In the genomic region with DNA sequence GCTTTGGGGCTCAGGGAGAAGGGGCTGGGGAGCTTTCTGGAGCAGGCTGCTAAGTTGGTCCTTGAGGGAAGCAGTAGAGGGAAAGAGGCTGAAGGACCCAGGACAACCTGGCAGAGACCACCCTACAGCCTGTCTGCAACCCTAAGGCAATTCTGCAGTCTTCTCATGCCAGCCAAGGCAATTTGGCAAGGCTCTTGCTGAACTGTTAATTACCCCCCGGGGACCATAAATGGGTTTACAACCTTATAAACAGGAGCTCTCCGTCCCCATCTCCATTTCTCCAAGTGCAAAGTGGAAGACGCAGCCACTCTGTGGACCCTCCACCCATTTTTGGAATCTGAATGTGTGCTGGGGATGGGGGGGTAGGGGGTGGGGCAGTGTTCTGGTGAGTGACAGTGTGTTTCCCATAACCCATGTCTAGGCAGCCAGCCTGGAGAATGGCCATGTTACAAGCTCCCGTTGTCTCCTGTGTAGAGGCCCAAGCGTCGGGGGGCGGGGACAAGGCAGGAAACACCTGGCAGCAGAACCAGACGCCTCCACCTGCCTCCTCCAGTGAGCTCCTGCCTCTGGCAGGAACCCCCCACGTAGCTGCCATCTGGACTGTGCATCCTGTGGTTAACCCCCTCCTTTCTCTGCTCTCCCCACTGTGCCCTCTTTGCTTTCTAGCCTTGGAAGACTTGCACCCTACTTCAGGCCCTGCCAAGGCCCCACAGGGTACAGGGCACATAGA, we compare ENCODE assay signal across 8 mouse cellular contexts. TPM values are rescaled to one million over a fixed set of nuclear protein-coding genes. Genes with fewer than 3 reads are reported as not detected.
DNase-seq lines count a peak whose midpoint lies in the region; ATAC-seq and TF ChIP-seq lines count a peak whose summit lies in the region.

No protein-coding gene starts in this region.

- H3K4me1 ChIP-seq in forebrain, embryonic 14.5 days (ENCODE audit: control insufficient read depth, insufficient read depth, low read length) = peaks cover 15% of the 10 kb centered on the region
- peaks cover 42% of the 10 kb centered on the region for H3K4me1 ChIP-seq in limb, embryonic 15.5 days

- no peaks in the 10 kb centered on the region for H3K36me3 ChIP-seq in forebrain, embryonic 14.5 days (ENCODE audit: control insufficient read depth, insufficient read depth, low read length)
- no peaks in the 10 kb centered on the region for H3K36me3 ChIP-seq in limb, embryonic 15.5 days

- H3K4me3 ChIP-seq in layer of hippocampus, adult 2 months = no peak overlapping the region
- no peak overlapping the region for H3K4me3 ChIP-seq in forebrain, embryonic 14.5 days (ENCODE audit: low read depth, low read length)
- no peak overlapping the region for H3K4me3 ChIP-seq in limb, embryonic 15.5 days

- no peak overlapping the region for H3K4me2 ChIP-seq in forebrain, embryonic 14.5 days (ENCODE audit: low read length)
- H3K4me2 ChIP-seq in limb, embryonic 15.5 days = peak overlapping the region; percentile 17; the same call in 1 of the 2 replicates

- no peak; the same call in 1 of the 2 replicates for ATAC-seq in forebrain, embryonic 14.5 days
- ATAC-seq in limb, embryonic 15.5 days (ENCODE audit: insufficient number of reproducible peaks, low FRiP score, low TSS enrichment, low read depth) = peak; percentile 49; the same call in 1 of the 2 replicates

- H3K27ac ChIP-seq in layer of hippocampus, adult 2 months = peak overlapping the region; percentile 43; the same call in 1 of the 2 replicates
- H3K27ac ChIP-seq in forebrain, embryonic 14.5 days (ENCODE audit: low read depth, low read length) = peak overlapping the region; percentile 17; the same call in 1 of the 2 replicates
- H3K27ac ChIP-seq in limb, embryonic 15.5 days = peak overlapping the region; percentile 33; the same call in 1 of the 2 replicates

- no peak for TF ChIP-seq CTCF in layer of hippocampus, adult 2 months (conservative IDR thresholded peaks at IDR 0.05)

- DNase-seq in layer of hippocampus, adult 2 months (ENCODE audit: low spot score in 2 of 2) = no peak
- DNase-seq in layer of hippocampus, adult 18-20 months (ENCODE audit: low spot score in 2 of 2) = no peak
- DNase-seq in cerebellum, adult 11-12 months = peak; percentile 45
- peak; percentile 56 for DNase-seq in forebrain, embryonic 14.5 days (ENCODE audit: low spot score)
- peak; percentile 59 to 72 for DNase-seq in spleen, adult 18-20 months
- no peak for DNase-seq in frontal cortex, adult 2 months (ENCODE audit: extremely low spot score in 1 of 2, low spot score in 1 of 2)
- no peak for DNase-seq in layer of hippocampus, adult 11-12 months (ENCODE audit: low spot score)

- WGBS in forebrain, embryonic 14.5 days = 25% methylated on average over 9 of the region's 9 CpGs
- WGBS in limb, embryonic 15.5 days = 2% methylated on average over 9 of the region's 9 CpGs

- no peak overlapping the region; the same call in 1 of the 2 replicates for H3K9ac ChIP-seq in forebrain, embryonic 14.5 days (ENCODE audit: low read length)
- no peak overlapping the region for H3K9ac ChIP-seq in limb, embryonic 15.5 days

- H3K27me3 ChIP-seq in forebrain, embryonic 14.5 days (replicated peaks; ENCODE audit: control insufficient read depth, insufficient read depth, low read length) = no peaks in the 10 kb centered on the region
- H3K27me3 ChIP-seq in limb, embryonic 15.5 days = 0 out of 2 replicates have a peak, but pooled peaks cover 5% of the 10 kb centered on the region

- H3K9me3 ChIP-seq in forebrain, embryonic 14.5 days (replicated peaks; ENCODE audit: control insufficient read depth, low read length) = no peaks in the 10 kb centered on the region
- no peaks in the 10 kb centered on the region for H3K9me3 ChIP-seq in limb, embryonic 15.5 days

RNA-seq across cellular contexts. Expression of a gene that starts 20.5 kb away (rescaled TPM):
- 100 to 1,000 TPM; 132 to 144 TPM for total RNA-seq in layer of hippocampus, adult 2 months (2021)
- total RNA-seq in layer of hippocampus, adult 18-20 months (2021) = 100 to 1,000 TPM; 118 to 119 TPM
- 2.4 and 3.2 TPM in 2 replicates for polyA plus RNA-seq in forebrain, embryonic 14.5 days (2014; fragmentation: Nextera tagmentation; extraction: Ambion mirVana)
- polyA plus RNA-seq in limb, embryonic 15.5 days (2015; fragmentation: Nextera tagmentation; extraction: Ambion mirVana) = 0.08 and 0.16 TPM in 2 replicates
- polyA plus RNA-seq in frontal cortex, adult 2 months (2012; rRNA removed) = 213 and 219 TPM in 2 replicates

RNA-seq across cellular contexts. Expression of a gene that starts 42.6 kb away (rescaled TPM):
- 10 to 100 TPM; 12.8 to 18.1 TPM for total RNA-seq in layer of hippocampus, adult 2 months (2021)
- total RNA-seq in layer of hippocampus, adult 18-20 months (2021) = 10 to 100 TPM; 13.2 to 13.7 TPM
- polyA plus RNA-seq in forebrain, embryonic 14.5 days (2014; fragmentation: Nextera tagmentation; extraction: Ambion mirVana) = 10.4 TPM in 2 replicates
- 9.1 and 11.7 TPM in 2 replicates for polyA plus RNA-seq in limb, embryonic 15.5 days (2015; fragmentation: Nextera tagmentation; extraction: Ambion mirVana)
- 34.9 and 42.6 TPM in 2 replicates for polyA plus RNA-seq in frontal cortex, adult 2 months (2012; rRNA removed)

RNA-seq across cellular contexts. Expression of a gene that starts 43.2 kb away (rescaled TPM):
- 1 to 10 TPM in 1 of 2 experiments, under 1 TPM in 1; 0.46 to 1.4 TPM for total RNA-seq in layer of hippocampus, adult 2 months (2021)
- under 1 TPM; 0.25 to 0.27 TPM for total RNA-seq in layer of hippocampus, adult 18-20 months (2021)
- not detected in 2 replicates for polyA plus RNA-seq in forebrain, embryonic 14.5 days (2014; fragmentation: Nextera tagmentation; extraction: Ambion mirVana)
- polyA plus RNA-seq in limb, embryonic 15.5 days (2015; fragmentation: Nextera tagmentation; extraction: Ambion mirVana) = 0.30 and 0.51 TPM in 2 replicates
- polyA plus RNA-seq in frontal cortex, adult 2 months (2012; rRNA removed) = 0.40 and 0.50 TPM in 2 replicates

RNA-seq across cellular contexts. Expression of a gene that starts 49.8 kb away (rescaled TPM):
- total RNA-seq in layer of hippocampus, adult 2 months (2021) = under 1 TPM; 0.51 to 0.71 TPM
- under 1 TPM; 0.69 to 0.91 TPM for total RNA-seq in layer of hippocampus, adult 18-20 months (2021)
- polyA plus RNA-seq in forebrain, embryonic 14.5 days (2014; fragmentation: Nextera tagmentation; extraction: Ambion mirVana) = not detected in 2 replicates
- polyA plus RNA-seq in limb, embryonic 15.5 days (2015; fragmentation: Nextera tagmentation; extraction: Ambion mirVana) = 36.7 and 79.4 TPM in 2 replicates
- 0.65 and 0.74 TPM in 2 replicates for polyA plus RNA-seq in frontal cortex, adult 2 months (2012; rRNA removed)

Comparison
In these comparisons a context has a peak if more than half of its experiments do, and no peak if none do; other contexts are left out.
1. DNase-seq: peak in cerebellum, adult 11-12 months (single experiment), forebrain, embryonic 14.5 days (single experiment) and spleen, adult 18-20 months (2 of 2); none in layer of hippocampus, adult 2 months (0 of 2), layer of hippocampus, adult 18-20 months (0 of 2), frontal cortex, adult 2 months (0 of 2) and layer of hippocampus, adult 11-12 months (single experiment).
2. RNA of a gene that starts 20.5 kb away (polyA plus RNA-seq): 213 to 219 TPM in frontal cortex, adult 2 months; 2.4 to 3.2 TPM in forebrain, embryonic 14.5 days and 0.08 to 0.16 TPM in limb, embryonic 15.5 days; every median in the first group is over 10 times any median in the second.
3. Peak in every context shown above with its lines, with median percentiles within 50 percentile points of each other: H3K27ac ChIP-seq.